Mouse (Mus musculus): ENCODE data around the gene 1700067K01Rik. TPM values are rescaled to one million over a fixed set of nuclear protein-coding genes. Genes with fewer than 3 reads are reported as not detected.
A peak's percentile ranks its signal among the peaks of the same experiment; 100 is the strongest.
"Not testable (repeated sequence)": the region's sequence is repeated elsewhere in the genome, so short reads cannot be mapped to it uniquely, and the experiment has no call there.

The 1700067K01Rik gene
- polyA plus RNA-seq, 1 experiment from 2014 or later: 0.71 TPM

DNA sequence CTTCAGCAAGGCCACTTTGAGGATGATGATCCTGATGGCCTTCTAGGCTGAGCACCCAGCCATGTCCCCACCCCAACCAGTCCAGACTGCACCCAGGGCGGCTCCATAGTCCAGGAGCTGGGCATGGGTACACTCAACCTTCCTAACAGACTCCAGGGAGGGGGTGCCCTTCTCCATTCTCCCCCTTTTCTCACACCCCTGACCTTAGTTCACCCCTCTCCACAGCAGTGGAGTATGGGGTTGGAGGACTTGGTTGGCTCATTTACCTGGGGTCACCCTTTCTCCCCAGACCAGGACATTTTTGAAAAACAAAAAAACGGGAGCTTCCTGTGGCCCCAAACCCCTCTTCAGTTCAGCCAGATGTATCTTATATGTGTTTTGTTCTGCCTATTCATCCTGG, 1.5 kb upstream of the 1700067K01Rik start:
- H3K9me3 ChIP-seq (ENCODE audit: control insufficient read depth, low read depth, low read length): no peaks in the 10 kb centered on the region
- H3K4me2 ChIP-seq (replicated peaks; ENCODE audit: low read depth, low read length): no peak overlapping the region
- no peak for ATAC-seq (ENCODE audit: insufficient number of reproducible peaks, insufficient read depth, low FRiP score, low read depth)
- H3K27ac ChIP-seq (ENCODE audit: low read length): no peak overlapping the region
- 82% methylated on average over 2 of the region's 2 CpGs for WGBS
- H3K4me3 ChIP-seq (ENCODE audit: low read depth, low read length): 0 out of 2 replicates have a peak overlapping the region, but pooled peaks have one; percentile 72
- H3K36me3 ChIP-seq (ENCODE audit: control insufficient read depth, insufficient read depth, low read length): peaks cover 23% of the 10 kb centered on the region; the same call in 1 of the 2 replicates
- H3K27me3 ChIP-seq (ENCODE audit: control insufficient read depth, insufficient read depth, low read length): no peaks in the 10 kb centered on the region
- H3K9ac ChIP-seq (replicated peaks; ENCODE audit: low read depth, low read length): no peak overlapping the region; the same call in 1 of the 2 replicates
- peaks cover 18% of the 10 kb centered on the region for H3K4me1 ChIP-seq (ENCODE audit: control insufficient read depth, insufficient read depth, low read length)

- ATAC-seq (ENCODE audit: insufficient number of reproducible peaks, insufficient read depth, low FRiP score, low read depth): no peak
- Histone ChIP-seq H3K27ac (ENCODE audit: low read length) (no peak overlapping the region), H3K36me3 (ENCODE audit: control insufficient read depth, insufficient read depth, low read length) (peaks cover 20% of the 10 kb centered on the region; the same call in 1 of the 2 replicates), H3K4me2 (replicated peaks; ENCODE audit: low read depth, low read length) (no peak overlapping the region), H3K9ac (replicated peaks; ENCODE audit: low read depth, low read length) (no peak overlapping the region), H3K9me3 (ENCODE audit: control insufficient read depth, low read depth, low read length) (no peaks in the 10 kb centered on the region), H3K4me3 (ENCODE audit: low read depth, low read length) (no peak overlapping the region), H3K27me3 (ENCODE audit: control insufficient read depth, insufficient read depth, low read length) (no peaks in the 10 kb centered on the region), H3K4me1 (ENCODE audit: control insufficient read depth, insufficient read depth, low read length) (peaks cover 21% of the 10 kb centered on the region)
- WGBS: 64% methylated on average over 12 of the region's 12 CpGs
Measured at GRCm38 (mm10) chr8:84002957-84003611, 1.8 kb downstream of the 1700067K01Rik start.

DNA sequence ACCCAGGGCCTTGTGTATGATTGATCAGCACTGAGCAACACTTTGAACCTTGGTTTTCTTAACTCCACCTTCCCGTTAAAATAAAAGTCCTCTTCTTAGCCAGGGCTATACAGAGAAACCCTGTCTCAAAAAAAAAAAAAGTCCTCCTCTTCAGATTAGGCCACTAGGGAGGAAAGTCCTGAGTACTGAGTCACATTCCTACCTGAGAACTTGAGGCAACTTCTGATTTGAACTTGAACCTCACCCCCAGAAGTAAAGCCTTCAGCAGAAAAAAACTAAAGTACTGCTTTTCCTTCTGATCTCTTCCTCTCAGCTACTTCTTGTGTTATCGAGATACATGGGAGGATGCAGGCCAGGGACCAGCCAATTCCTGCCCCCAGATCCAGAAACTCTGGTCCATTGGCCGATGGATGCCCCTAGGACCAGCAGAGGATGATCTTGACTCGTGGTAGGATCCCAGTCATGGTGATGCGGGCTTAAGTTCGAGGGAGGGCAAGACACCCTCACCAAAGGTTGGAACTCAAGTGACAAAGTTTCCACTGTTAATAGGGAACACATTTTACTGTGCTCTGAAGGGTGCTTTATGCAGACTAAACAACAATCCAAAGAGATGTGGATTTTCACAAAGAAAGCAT, 2.4 kb downstream of the 1700067K01Rik start:
- H3K9ac ChIP-seq (replicated peaks; ENCODE audit: low read depth, low read length): peak overlapping the region; percentile 53; the same call in 1 of the 2 replicates

GRCm38 (mm10) chr8:84004533-84005201, 3.4 kb downstream of the 1700067K01Rik start:
- Histone ChIP-seq H3K36me3 (ENCODE audit: control insufficient read depth, insufficient read depth, low read length) (peaks cover 15% of the 10 kb centered on the region; the same call in 1 of the 2 replicates), H3K27me3 (ENCODE audit: control insufficient read depth, insufficient read depth, low read length) (no peaks in the 10 kb centered on the region), H3K4me3 (ENCODE audit: low read depth, low read length) (peak overlapping the region; percentile 52), H3K27ac (ENCODE audit: low read length) (peak overlapping the region; percentile 77), H3K9me3 (ENCODE audit: control insufficient read depth, low read depth, low read length) (no peaks in the 10 kb centered on the region), H3K4me2 (replicated peaks; ENCODE audit: low read depth, low read length) (peak overlapping the region; percentile 91), H3K4me1 (ENCODE audit: control insufficient read depth, insufficient read depth, low read length) (peaks cover 11% of the 10 kb centered on the region; the same call in 1 of the 2 replicates), H3K9ac (replicated peaks; ENCODE audit: low read depth, low read length) (peak overlapping the region; percentile 53)
- 2% methylated on average over 30 of the region's 30 CpGs for WGBS
- peak; percentile 78; the same call in 1 of the 2 replicates for ATAC-seq (ENCODE audit: insufficient number of reproducible peaks, insufficient read depth, low FRiP score, low read depth)

More for the DNA sequence above, 2.4 kb downstream of the 1700067K01Rik start:
- 71% methylated on average over 6 of the region's 6 CpGs for WGBS
- peak overlapping the region; percentile 52; the same call in 1 of the 2 replicates for H3K4me3 ChIP-seq (ENCODE audit: low read depth, low read length)
- H3K27ac ChIP-seq (ENCODE audit: low read length): no peak overlapping the region
- no peak for ATAC-seq (ENCODE audit: insufficient number of reproducible peaks, insufficient read depth, low FRiP score, low read depth)
- H3K9me3 ChIP-seq (ENCODE audit: control insufficient read depth, low read depth, low read length): no peaks in the 10 kb centered on the region
- H3K27me3 ChIP-seq (ENCODE audit: control insufficient read depth, insufficient read depth, low read length): no peaks in the 10 kb centered on the region
- H3K4me2 ChIP-seq (replicated peaks; ENCODE audit: low read depth, low read length): peak overlapping the region; percentile 91
- H3K4me1 ChIP-seq (ENCODE audit: control insufficient read depth, insufficient read depth, low read length): peaks cover 20% of the 10 kb centered on the region
- H3K36me3 ChIP-seq (ENCODE audit: control insufficient read depth, insufficient read depth, low read length): peaks cover 20% of the 10 kb centered on the region; the same call in 1 of the 2 replicates

GRCm38 (mm10) chr8:84005502-84005901, 4.2 kb downstream of the 1700067K01Rik start:
- H3K9me3 ChIP-seq (ENCODE audit: control insufficient read depth, low read depth, low read length); ATAC-seq (ENCODE audit: insufficient number of reproducible peaks, insufficient read depth, low FRiP score, low read depth); H3K4me3 ChIP-seq (ENCODE audit: low read depth, low read length); H3K27me3 ChIP-seq (ENCODE audit: control insufficient read depth, insufficient read depth, low read length); H3K4me2 ChIP-seq (replicated peaks; ENCODE audit: low read depth, low read length); H3K9ac ChIP-seq (replicated peaks; ENCODE audit: low read depth, low read length); H3K36me3 ChIP-seq (ENCODE audit: control insufficient read depth, insufficient read depth, low read length); H3K27ac ChIP-seq (ENCODE audit: low read length): not testable (repeated sequence)
- peaks cover 11% of the 10 kb centered on the region; the same call in 1 of the 2 replicates for H3K4me1 ChIP-seq (ENCODE audit: control insufficient read depth, insufficient read depth, low read length)
- WGBS: 92% methylated on average over 7 of the region's 7 CpGs

GRCm38 (mm10) chr8:84008362-84008761, 7.1 kb downstream of the 1700067K01Rik start:
- no peak for ATAC-seq (ENCODE audit: insufficient number of reproducible peaks, insufficient read depth, low FRiP score, low read depth)
- peaks cover 24% of the 10 kb centered on the region for H3K4me1 ChIP-seq (ENCODE audit: control insufficient read depth, insufficient read depth, low read length)
- WGBS: 24% methylated on average over 7 of the region's 7 CpGs
- H3K9me3 ChIP-seq (ENCODE audit: control insufficient read depth, low read depth, low read length): no peaks in the 10 kb centered on the region
- no peak overlapping the region for H3K9ac ChIP-seq (replicated peaks; ENCODE audit: low read depth, low read length)
- no peaks in the 10 kb centered on the region for H3K36me3 ChIP-seq (ENCODE audit: control insufficient read depth, insufficient read depth, low read length)
- no peak overlapping the region for H3K27ac ChIP-seq (ENCODE audit: low read length)
- H3K4me3 ChIP-seq (ENCODE audit: low read depth, low read length): no peak overlapping the region
- peaks cover 26% of the 10 kb centered on the region for H3K27me3 ChIP-seq (ENCODE audit: control insufficient read depth, insufficient read depth, low read length)
- H3K4me2 ChIP-seq (replicated peaks; ENCODE audit: low read depth, low read length): no peak overlapping the region

- WGBS: under 1% methylated on average over 11 of the region's 11 CpGs
- H3K4me2 ChIP-seq (replicated peaks; ENCODE audit: low read depth, low read length): peak overlapping the region; percentile 92; the same call in 1 of the 2 replicates
Measured at GRCm38 (mm10) chr8:84009876-84010275, 8.6 kb downstream of the 1700067K01Rik start.

More at GRCm38 (mm10) chr8:84009876-84010275, 8.6 kb downstream of the 1700067K01Rik start:
- Histone ChIP-seq H3K27ac (ENCODE audit: low read length) (no peak overlapping the region), H3K9me3 (ENCODE audit: control insufficient read depth, low read depth, low read length) (no peaks in the 10 kb centered on the region), H3K27me3 (ENCODE audit: control insufficient read depth, insufficient read depth, low read length) (peaks cover 28% of the 10 kb centered on the region), H3K4me3 (ENCODE audit: low read depth, low read length) (no peak overlapping the region), H3K9ac (replicated peaks; ENCODE audit: low read depth, low read length) (no peak overlapping the region), H3K4me1 (ENCODE audit: control insufficient read depth, insufficient read depth, low read length) (peaks cover 16% of the 10 kb centered on the region), H3K36me3 (ENCODE audit: control insufficient read depth, insufficient read depth, low read length) (no peaks in the 10 kb centered on the region)
- peak; percentile 30; the same call in 1 of the 2 replicates for ATAC-seq (ENCODE audit: insufficient number of reproducible peaks, insufficient read depth, low FRiP score, low read depth)

All from stomach, embryonic 14.5 days (tissue).